Mouse (Mus musculus): ENCODE measurements around the gene Dnah14. TPM values are rescaled to one million over a fixed set of nuclear protein-coding genes. Genes with fewer than 3 reads are reported as not detected.

Dnah14 gene
- polyA plus RNA-seq, 1 experiment from 2014 or later = 1.8 TPM

DNA sequence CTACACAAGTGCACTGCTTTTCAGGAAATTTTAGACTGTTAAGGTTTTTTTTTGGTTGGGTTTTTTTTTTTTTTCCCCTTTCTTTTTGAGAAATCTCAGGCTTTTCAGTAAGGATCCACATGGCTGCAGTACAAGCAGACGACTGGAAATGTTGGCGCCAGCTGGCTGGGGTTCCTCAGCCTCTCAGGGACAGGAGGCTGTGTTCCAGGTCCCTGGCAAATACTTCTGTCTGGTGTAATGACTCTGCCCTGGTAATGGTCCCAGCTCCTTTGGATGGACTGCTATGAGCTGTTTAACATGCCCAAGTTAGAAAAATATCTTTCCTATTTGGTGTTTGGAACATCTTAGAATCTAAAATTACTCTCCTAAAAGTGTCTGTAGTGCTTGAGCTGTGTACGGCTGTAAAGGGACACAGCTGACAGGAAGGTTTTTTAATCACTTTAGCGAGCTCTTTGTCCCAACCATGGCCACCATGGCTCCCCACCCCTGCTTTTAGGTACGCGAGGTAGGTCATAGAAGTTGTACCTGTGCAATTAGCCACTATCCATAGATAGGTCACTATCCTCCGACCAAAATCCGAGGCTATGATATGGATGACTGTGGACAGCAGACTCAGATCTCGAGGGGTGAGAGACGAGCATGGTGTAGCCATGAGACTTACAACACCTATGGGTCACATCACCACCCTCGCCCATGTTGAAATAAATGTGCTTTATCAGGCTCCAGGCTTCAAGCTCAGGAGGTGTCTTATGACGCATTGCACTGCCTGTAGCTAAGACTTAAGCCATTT is 275.4 kb downstream of the Dnah14 start:
- H3K27me3 ChIP-seq (ENCODE audit: control insufficient read depth, insufficient read depth, low read length) = 0 out of 2 replicates have a peak, but pooled peaks cover 2% of the 10 kb centered on the region
- H3K9ac ChIP-seq (ENCODE audit: low read depth, low read length) = no peak overlapping the region
- no peaks in the 10 kb centered on the region for H3K9me3 ChIP-seq (ENCODE audit: control insufficient read depth, low read length)
- ATAC-seq (ENCODE audit: low FRiP score, low TSS enrichment) = no peak
- no peaks in the 10 kb centered on the region for H3K36me3 ChIP-seq (ENCODE audit: control insufficient read depth, insufficient read depth, low read length)
- no peak overlapping the region for H3K4me3 ChIP-seq (ENCODE audit: low read length)
- H3K4me1 ChIP-seq (ENCODE audit: control insufficient read depth, insufficient read depth, low read length) = peaks cover 9% of the 10 kb centered on the region
- WGBS = 92% methylated on average over 12 of the region's 12 CpGs
- H3K27ac ChIP-seq (ENCODE audit: low read depth, low read length) = no peak overlapping the region
- H3K4me2 ChIP-seq (replicated peaks; ENCODE audit: low read depth, low read length) = no peak overlapping the region

DNA sequence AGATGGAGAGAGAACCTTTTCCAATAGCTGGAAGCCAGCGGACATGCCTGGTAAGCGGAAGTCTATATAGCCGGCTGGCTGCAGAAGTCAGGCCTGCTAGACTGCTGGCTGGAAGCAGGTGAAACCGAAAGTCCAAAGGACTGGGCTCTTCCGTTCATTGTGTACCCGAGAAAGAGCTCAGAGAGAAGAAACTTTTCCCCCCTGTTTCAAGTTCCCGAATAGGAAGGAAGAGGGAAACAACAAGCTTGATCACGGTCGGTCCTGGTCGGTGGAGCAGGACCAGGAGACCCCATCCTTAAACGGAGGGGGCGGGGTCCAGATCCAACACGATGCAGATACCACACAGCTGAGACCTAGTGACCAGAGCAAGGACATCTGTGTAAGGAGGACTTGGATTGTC is 276.1 kb downstream of the Dnah14 start:
- Histone ChIP-seq H3K4me3 (ENCODE audit: low read length) (no peak overlapping the region), H3K4me1 (ENCODE audit: control insufficient read depth, insufficient read depth, low read length) (peaks cover 9% of the 10 kb centered on the region), H3K9me3 (ENCODE audit: control insufficient read depth, low read length) (no peaks in the 10 kb centered on the region), H3K36me3 (ENCODE audit: control insufficient read depth, insufficient read depth, low read length) (no peaks in the 10 kb centered on the region), H3K27me3 (ENCODE audit: control insufficient read depth, insufficient read depth, low read length) (0 out of 2 replicates have a peak, but pooled peaks cover 2% of the 10 kb centered on the region), H3K9ac (ENCODE audit: low read depth, low read length) (no peak overlapping the region), H3K27ac (ENCODE audit: low read depth, low read length) (0 out of 2 replicates have a peak overlapping the region, but pooled peaks have one; percentile 24), H3K4me2 (replicated peaks; ENCODE audit: low read depth, low read length) (peak overlapping the region; percentile 45)
- 48% methylated on average over 13 of the region's 13 CpGs for WGBS
- ATAC-seq (ENCODE audit: low FRiP score, low TSS enrichment) = peak; percentile 67

DNA sequence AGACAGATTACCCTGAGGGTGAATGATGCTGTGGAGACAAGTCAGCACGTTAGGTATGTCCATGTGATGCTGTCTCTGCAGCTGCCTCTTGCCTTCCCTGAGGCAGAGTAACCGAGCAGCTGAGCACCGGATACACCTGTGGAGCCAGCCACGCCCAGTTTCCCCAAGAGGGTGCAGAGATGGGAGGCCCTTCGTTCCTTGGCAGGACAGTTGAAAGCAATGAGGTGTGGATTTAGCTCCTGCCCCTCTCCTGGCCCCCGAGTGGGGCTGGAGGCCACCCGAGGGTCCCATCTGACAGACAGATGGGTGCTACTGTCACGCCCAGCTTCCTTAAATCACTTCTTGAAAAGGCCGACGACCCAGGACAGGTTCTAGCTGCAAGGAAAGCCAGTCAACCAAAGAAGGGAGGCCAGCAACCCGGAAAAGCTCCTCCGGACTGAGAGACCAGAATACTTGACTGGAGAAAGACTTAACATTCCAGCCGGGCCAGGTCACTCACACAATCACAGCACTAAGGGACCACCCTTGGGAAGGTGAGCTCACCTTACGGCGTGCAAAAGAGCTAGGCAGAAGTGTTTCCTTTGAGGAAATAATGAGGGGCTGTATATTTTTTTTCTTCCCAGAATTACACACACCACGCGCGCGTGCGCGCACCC is 276.9 kb downstream of the Dnah14 start:
- peak overlapping the region; percentile 34; the same call in 1 of the 2 replicates for H3K9ac ChIP-seq (ENCODE audit: low read depth, low read length)

DNA sequence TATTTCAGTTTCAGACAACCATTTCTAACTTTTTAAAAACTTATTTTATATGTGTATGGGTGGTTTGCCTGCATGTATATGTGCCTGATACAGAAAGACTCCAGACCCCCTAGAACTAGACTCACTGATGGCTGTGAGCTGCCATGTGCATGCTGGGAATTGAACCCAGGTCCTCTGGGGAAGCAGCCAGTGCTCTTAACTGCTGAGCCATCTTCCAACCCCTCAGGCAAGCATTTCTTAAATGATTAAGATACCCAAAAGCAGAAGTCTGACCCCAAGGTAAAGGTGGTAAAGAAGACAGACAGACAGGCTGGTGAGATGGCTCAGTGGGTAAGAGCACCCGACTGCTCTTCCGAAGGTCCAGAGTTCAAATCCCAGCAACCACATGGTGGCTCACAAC is 278.5 kb downstream of the Dnah14 start:
- no peak overlapping the region for H3K4me3 ChIP-seq (ENCODE audit: low read length)
- H3K4me1 ChIP-seq (ENCODE audit: control insufficient read depth, insufficient read depth, low read length) = peaks cover 9% of the 10 kb centered on the region
- 100% methylated on average over 2 of the region's 2 CpGs for WGBS
- no peaks in the 10 kb centered on the region for H3K36me3 ChIP-seq (ENCODE audit: control insufficient read depth, insufficient read depth, low read length)
- no peak overlapping the region for H3K4me2 ChIP-seq (replicated peaks; ENCODE audit: low read depth, low read length)
- no peak overlapping the region for H3K9ac ChIP-seq (ENCODE audit: low read depth, low read length)
- H3K27me3 ChIP-seq (ENCODE audit: control insufficient read depth, insufficient read depth, low read length) = 0 out of 2 replicates have a peak, but pooled peaks cover 2% of the 10 kb centered on the region
- no peaks in the 10 kb centered on the region for H3K9me3 ChIP-seq (ENCODE audit: control insufficient read depth, low read length)
- no peak for ATAC-seq (ENCODE audit: low FRiP score, low TSS enrichment)
- no peak overlapping the region for H3K27ac ChIP-seq (ENCODE audit: low read depth, low read length)

More for the DNA sequence above, 276.9 kb downstream of the Dnah14 start:
- Histone ChIP-seq H3K4me2 (replicated peaks; ENCODE audit: low read depth, low read length) (peak overlapping the region; percentile 45), H3K27ac (ENCODE audit: low read depth, low read length) (no peak overlapping the region), H3K27me3 (ENCODE audit: control insufficient read depth, insufficient read depth, low read length) (0 out of 2 replicates have a peak, but pooled peaks cover 2% of the 10 kb centered on the region), H3K9me3 (ENCODE audit: control insufficient read depth, low read length) (no peaks in the 10 kb centered on the region), H3K4me1 (ENCODE audit: control insufficient read depth, insufficient read depth, low read length) (peaks cover 9% of the 10 kb centered on the region), H3K36me3 (ENCODE audit: control insufficient read depth, insufficient read depth, low read length) (no peaks in the 10 kb centered on the region), H3K4me3 (ENCODE audit: low read length) (peak overlapping the region; percentile 22; the same call in 1 of the 2 replicates)
- ATAC-seq (ENCODE audit: low FRiP score, low TSS enrichment) = peak; percentile 81
- 12% methylated on average over 21 of the region's 21 CpGs for WGBS

DNA sequence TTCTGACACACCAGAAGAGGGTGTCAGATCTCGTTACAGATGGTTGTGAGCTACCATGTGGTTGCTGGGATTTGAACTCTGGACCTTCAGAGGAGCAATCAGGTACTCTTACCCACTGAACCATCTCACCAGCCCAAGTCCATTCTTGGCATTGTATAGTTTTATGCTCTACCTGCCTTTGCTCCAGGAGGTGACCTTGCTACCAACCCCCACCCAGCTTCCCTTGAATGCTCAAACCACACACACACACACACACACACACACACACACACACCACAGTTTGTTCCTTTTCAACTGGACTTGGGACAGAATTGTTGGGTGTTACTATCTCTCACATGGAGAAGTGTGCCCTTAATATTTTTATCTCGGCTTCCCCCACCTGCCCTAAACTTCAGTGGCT is 280.0 kb downstream of the Dnah14 start:
- Histone ChIP-seq H3K4me3 (ENCODE audit: low read length) (no peak overlapping the region), H3K36me3 (ENCODE audit: control insufficient read depth, insufficient read depth, low read length) (no peaks in the 10 kb centered on the region), H3K4me1 (ENCODE audit: control insufficient read depth, insufficient read depth, low read length) (peaks cover 14% of the 10 kb centered on the region), H3K4me2 (replicated peaks; ENCODE audit: low read depth, low read length) (no peak overlapping the region), H3K9ac (ENCODE audit: low read depth, low read length) (no peak overlapping the region), H3K9me3 (ENCODE audit: control insufficient read depth, low read length) (no peaks in the 10 kb centered on the region), H3K27me3 (ENCODE audit: control insufficient read depth, insufficient read depth, low read length) (0 out of 2 replicates have a peak, but pooled peaks cover 2% of the 10 kb centered on the region), H3K27ac (ENCODE audit: low read depth, low read length) (no peak overlapping the region)
- 79% methylated on average over 2 of the region's 2 CpGs for WGBS
- ATAC-seq (ENCODE audit: low FRiP score, low TSS enrichment) = no peak

DNA sequence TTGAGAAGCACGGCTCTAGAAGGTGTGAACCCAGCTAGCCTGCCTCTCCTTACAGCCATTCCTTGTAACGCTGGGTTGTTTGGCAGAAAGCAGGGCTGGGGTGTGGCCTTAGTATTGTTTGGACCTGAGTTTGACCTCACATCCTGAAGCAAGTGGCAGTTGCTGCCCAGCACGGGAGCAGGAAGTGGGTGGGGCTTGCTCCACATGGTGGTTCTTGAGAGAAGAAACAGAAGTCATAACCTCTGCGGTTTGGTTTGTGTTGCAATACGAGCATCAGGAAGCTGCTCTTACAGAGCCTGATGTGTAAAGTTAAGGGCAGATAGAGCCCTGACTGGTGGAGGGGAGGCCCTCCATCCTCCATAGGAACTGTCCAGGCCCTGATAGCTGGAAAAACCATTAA is 284.3 kb downstream of the Dnah14 start:
- H3K27me3 ChIP-seq (ENCODE audit: control insufficient read depth, insufficient read depth, low read length) = no peaks in the 10 kb centered on the region
- H3K36me3 ChIP-seq (ENCODE audit: control insufficient read depth, insufficient read depth, low read length) = no peaks in the 10 kb centered on the region
- H3K9me3 ChIP-seq (ENCODE audit: control insufficient read depth, low read length) = no peaks in the 10 kb centered on the region
- H3K4me2 ChIP-seq (replicated peaks; ENCODE audit: low read depth, low read length) = no peak overlapping the region
- H3K4me3 ChIP-seq (ENCODE audit: low read length) = no peak overlapping the region
- peak; percentile 56 for ATAC-seq (ENCODE audit: low FRiP score, low TSS enrichment)
- no peak overlapping the region for H3K27ac ChIP-seq (ENCODE audit: low read depth, low read length)
- WGBS = 11% methylated on average over 5 of the region's 5 CpGs
- peaks cover 5% of the 10 kb centered on the region; the same call in 1 of the 2 replicates for H3K4me1 ChIP-seq (ENCODE audit: control insufficient read depth, insufficient read depth, low read length)
- no peak overlapping the region for H3K9ac ChIP-seq (ENCODE audit: low read depth, low read length)

DNA sequence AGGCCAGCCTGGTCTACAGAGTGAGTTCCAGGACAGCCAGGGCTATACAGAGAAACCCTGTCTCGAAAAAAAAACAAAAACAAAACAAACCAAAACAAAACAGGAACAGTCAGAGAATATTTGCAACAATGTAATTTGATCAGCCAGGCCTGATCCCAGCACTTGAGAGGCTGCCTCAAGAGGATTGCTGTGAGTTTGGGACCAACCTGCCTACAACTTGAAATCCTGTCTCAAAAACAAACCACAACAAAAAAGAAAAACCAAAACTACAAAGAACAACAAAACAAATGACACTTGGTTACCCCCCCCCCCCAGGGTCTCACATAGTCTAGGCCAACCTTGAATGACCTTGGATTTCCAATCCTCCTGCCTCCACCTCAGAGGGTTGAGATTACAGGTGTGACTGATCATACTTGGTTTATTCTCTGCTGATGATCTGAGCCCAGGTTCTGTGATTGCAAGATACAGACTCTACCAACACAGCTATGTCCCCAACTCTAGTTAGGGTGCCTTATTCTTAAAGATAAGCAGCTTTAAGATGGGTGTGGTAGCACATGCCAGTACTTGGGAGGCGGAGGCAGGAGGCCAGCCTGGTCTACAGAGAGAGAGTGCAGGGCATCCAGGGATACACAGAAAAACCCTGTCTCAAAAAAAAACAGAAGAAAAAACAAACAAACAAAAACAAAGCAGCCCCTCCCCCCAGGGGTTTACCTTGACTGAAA is 285.0 kb downstream of the Dnah14 start:
- Histone ChIP-seq H3K4me2 (replicated peaks; ENCODE audit: low read depth, low read length) (no peak overlapping the region), H3K27me3 (ENCODE audit: control insufficient read depth, insufficient read depth, low read length) (no peaks in the 10 kb centered on the region), H3K4me1 (ENCODE audit: control insufficient read depth, insufficient read depth, low read length) (peaks cover 5% of the 10 kb centered on the region; the same call in 1 of the 2 replicates), H3K36me3 (ENCODE audit: control insufficient read depth, insufficient read depth, low read length) (no peaks in the 10 kb centered on the region), H3K9ac (ENCODE audit: low read depth, low read length) (no peak overlapping the region), H3K9me3 (ENCODE audit: control insufficient read depth, low read length) (no peaks in the 10 kb centered on the region), H3K27ac (ENCODE audit: low read depth, low read length) (no peak overlapping the region), H3K4me3 (ENCODE audit: low read length) (no peak overlapping the region)
- ATAC-seq (ENCODE audit: low FRiP score, low TSS enrichment) = no peak
- WGBS = 87% methylated on average over 2 of the region's 2 CpGs

DNA sequence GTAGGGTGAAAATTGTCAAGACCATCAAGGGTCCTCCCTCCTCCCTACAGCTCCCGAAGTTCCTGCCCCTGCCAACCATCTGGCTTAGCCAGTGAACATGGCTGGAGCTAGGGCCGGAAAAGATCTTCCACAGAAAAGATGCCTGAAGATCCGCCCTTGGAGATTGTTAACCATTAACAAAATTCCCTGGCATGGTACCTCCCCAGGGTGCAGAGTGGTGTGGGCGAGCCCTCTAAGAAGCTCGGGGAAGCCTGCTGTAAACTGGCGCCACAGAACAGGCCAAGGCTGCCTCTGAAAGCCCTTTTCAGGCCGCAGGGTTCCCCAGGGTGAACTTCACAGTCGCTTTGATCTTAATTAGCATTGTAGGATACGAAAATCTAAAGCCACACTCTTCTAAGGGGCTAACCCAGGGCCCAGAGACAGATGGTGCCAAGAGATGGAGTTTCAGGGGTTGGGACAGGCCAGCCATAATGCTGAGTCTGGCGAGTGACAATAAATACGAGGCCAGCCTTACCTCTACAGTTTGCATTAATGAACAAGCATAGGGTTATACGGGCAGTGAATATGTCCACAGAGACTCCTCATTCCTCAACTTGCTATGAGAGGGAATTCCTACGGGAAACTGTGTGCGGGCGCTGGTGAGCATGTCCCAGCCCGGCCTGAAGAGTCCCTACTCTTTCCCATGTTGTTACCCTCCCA is 286.5 kb downstream of the Dnah14 start:
- Histone ChIP-seq H3K36me3 (ENCODE audit: control insufficient read depth, insufficient read depth, low read length) (no peaks in the 10 kb centered on the region), H3K27me3 (ENCODE audit: control insufficient read depth, insufficient read depth, low read length) (no peaks in the 10 kb centered on the region), H3K4me3 (ENCODE audit: low read length) (no peak overlapping the region), H3K9me3 (ENCODE audit: control insufficient read depth, low read length) (no peaks in the 10 kb centered on the region), H3K27ac (ENCODE audit: low read depth, low read length) (no peak overlapping the region), H3K4me1 (ENCODE audit: control insufficient read depth, insufficient read depth, low read length) (peaks cover 5% of the 10 kb centered on the region; the same call in 1 of the 2 replicates), H3K4me2 (replicated peaks; ENCODE audit: low read depth, low read length) (no peak overlapping the region), H3K9ac (ENCODE audit: low read depth, low read length) (no peak overlapping the region)
- 49% methylated on average over 16 of the region's 16 CpGs for WGBS
- ATAC-seq (ENCODE audit: low FRiP score, low TSS enrichment) = no peak

All from kidney, embryonic 14.5 days (tissue).